Mouse (Mus musculus): ENCODE data around the gene Tnni3.
A peak's percentile ranks its signal among the peaks of the same experiment; 100 is the strongest.

Tnni3 gene

GRCm38 (mm10) chr7:4496468-4496867 lies 27.6 kb downstream of the Tnni3 start:
- no peak for DNase-seq

GRCm38 (mm10) chr7:4493991-4494390 lies 30.0 kb downstream of the Tnni3 start:
- DNase-seq = no peak

- peak; percentile 44 for DNase-seq
These were observed 31.5 kb downstream of the Tnni3 start for GRCm38 (mm10) chr7:4492284-4493224.

GRCm38 (mm10) chr7:4491308-4491707 lies 32.7 kb downstream of the Tnni3 start:
- peak; percentile 76 for DNase-seq

- DNase-seq = no peak
These were observed 41.7 kb downstream of the Tnni3 start for GRCm38 (mm10) chr7:4482281-4482680.

GRCm38 (mm10) chr7:4479674-4480073 lies 44.4 kb downstream of the Tnni3 start:
- peak; percentile 61 for DNase-seq

- DNase-seq = no peak
These were observed 45.2 kb downstream of the Tnni3 start for GRCm38 (mm10) chr7:4478796-4479291.

GRCm38 (mm10) chr7:4478021-4478795 lies 45.8 kb downstream of the Tnni3 start:
- peak; percentile 87 for DNase-seq

- no peak for DNase-seq
These were observed 50.1 kb downstream of the Tnni3 start for GRCm38 (mm10) chr7:4473940-4474339.

- DNase-seq = peak; percentile 91
These were observed 52.9 kb downstream of the Tnni3 start for GRCm38 (mm10) chr7:4471179-4471555.

GRCm38 (mm10) chr7:4470275-4471178 lies 53.5 kb downstream of the Tnni3 start:
- peak; percentile 86 for DNase-seq
